In the genomic region with DNA sequence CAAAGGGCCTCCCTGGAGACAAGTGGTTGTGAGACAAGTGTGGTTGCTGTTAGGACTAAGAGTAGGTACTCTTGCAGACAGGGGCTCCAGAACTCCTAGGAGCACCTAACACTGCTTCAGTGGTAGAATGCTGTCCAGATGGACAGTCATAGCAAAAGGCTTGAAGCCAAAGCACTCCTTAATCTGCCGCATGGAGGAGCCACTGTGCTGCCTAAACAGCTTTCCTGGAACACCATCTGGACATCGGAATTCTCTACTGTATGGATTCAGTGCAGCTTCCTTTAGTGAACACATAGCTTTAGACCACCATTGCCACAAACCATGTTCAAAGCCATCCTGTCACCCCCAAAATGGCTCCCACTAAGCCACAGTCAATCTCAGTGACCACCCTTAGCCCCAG, we compare ENCODE assay signal across 29 mouse cellular contexts.
DNase-seq lines count a peak whose midpoint lies in the region; ATAC-seq and TF ChIP-seq lines count a peak whose summit lies in the region.
"Had no signal": no experiment of that assay in that cellular context is flagged by ENCODE, and none has a peak within 500 bp of the region (broad histone marks: within the 10 kb centered on the region; RNA-seq: fewer than 3 reads in every experiment).

No protein-coding gene starts in this region.

- no peaks in the 10 kb centered on the region for H3K4me1 ChIP-seq in hindbrain, postnatal 0 days (ENCODE audit: insufficient read depth, low read length)
- no peaks in the 10 kb centered on the region for H3K4me1 ChIP-seq in hindbrain, embryonic 12.5 days
- no peaks in the 10 kb centered on the region for H3K4me1 ChIP-seq in liver, embryonic 12.5 days
- H3K4me1 ChIP-seq: embryonic facial prominence, embryonic 10.5 days; embryonic facial prominence, embryonic 15.5 days; forebrain, embryonic 13.5 days; heart, embryonic 13.5 days; hindbrain, embryonic 15.5 days; limb, embryonic 13.5 days; midbrain, embryonic 13.5 days had no signal

- no peak overlapping the region for H3K4me2 ChIP-seq in hindbrain, postnatal 0 days (ENCODE audit: low read depth, low read length)
- no peak overlapping the region for H3K4me2 ChIP-seq in hindbrain, embryonic 12.5 days (replicated peaks)
- no peak overlapping the region for H3K4me2 ChIP-seq in liver, embryonic 12.5 days
- H3K4me2 ChIP-seq: embryonic facial prominence, embryonic 15.5 days; forebrain, embryonic 13.5 days; heart, embryonic 13.5 days; hindbrain, embryonic 15.5 days; limb, embryonic 13.5 days; liver, embryonic 11.5 days; midbrain, embryonic 13.5 days had no signal

- WGBS in hindbrain, postnatal 0 days = 78% methylated on average over 2 of the region's 2 CpGs
- WGBS in hindbrain, embryonic 12.5 days = 93% methylated on average over 2 of the region's 2 CpGs
- WGBS in liver, embryonic 12.5 days (ENCODE audit: insufficient replicate concordance) = 75% methylated on average over 2 of the region's 2 CpGs

- H3K4me3 ChIP-seq in hindbrain, postnatal 0 days (ENCODE audit: low read length) = no peak overlapping the region
- no peak overlapping the region for H3K4me3 ChIP-seq in hindbrain, embryonic 12.5 days
- no peak overlapping the region for H3K4me3 ChIP-seq in liver, embryonic 12.5 days
- H3K4me3 ChIP-seq: embryonic facial prominence, embryonic 10.5 days; embryonic facial prominence, embryonic 15.5 days; forebrain, embryonic 13.5 days; gastrocnemius, adult 2 months; heart, embryonic 13.5 days; hindbrain, embryonic 15.5 days; limb, embryonic 13.5 days; midbrain, embryonic 13.5 days had no signal

- H3K36me3 ChIP-seq in hindbrain, postnatal 0 days (ENCODE audit: insufficient read depth, low read length) = no peaks in the 10 kb centered on the region
- H3K36me3 ChIP-seq in hindbrain, embryonic 12.5 days = no peaks in the 10 kb centered on the region
- H3K36me3 ChIP-seq in liver, embryonic 12.5 days = no peaks in the 10 kb centered on the region
- H3K36me3 ChIP-seq: embryonic facial prominence, embryonic 10.5 days; embryonic facial prominence, embryonic 15.5 days; heart, embryonic 13.5 days; hindbrain, embryonic 15.5 days; limb, embryonic 13.5 days; midbrain, embryonic 13.5 days had no signal

- no peak overlapping the region for H3K9ac ChIP-seq in hindbrain, postnatal 0 days (replicated peaks; ENCODE audit: low read length)
- no peak overlapping the region for H3K9ac ChIP-seq in hindbrain, embryonic 12.5 days
- H3K9ac ChIP-seq in liver, embryonic 12.5 days = no peak overlapping the region
- H3K9ac ChIP-seq: embryonic facial prominence, embryonic 15.5 days; forebrain, embryonic 13.5 days; heart, embryonic 13.5 days; hindbrain, embryonic 15.5 days; limb, embryonic 13.5 days; liver, postnatal 0 days; midbrain, embryonic 13.5 days had no signal

- no peaks in the 10 kb centered on the region for H3K27me3 ChIP-seq in hindbrain, postnatal 0 days (ENCODE audit: insufficient read depth, low read length)
- no peaks in the 10 kb centered on the region for H3K27me3 ChIP-seq in hindbrain, embryonic 12.5 days
- H3K27me3 ChIP-seq in liver, embryonic 12.5 days (replicated peaks) = no peaks in the 10 kb centered on the region
- H3K27me3 ChIP-seq: embryonic facial prominence, embryonic 15.5 days; forebrain, embryonic 13.5 days; heart, embryonic 13.5 days; hindbrain, embryonic 15.5 days; limb, embryonic 13.5 days; midbrain, embryonic 13.5 days; Patski had no signal

- H3K27ac ChIP-seq in hindbrain, postnatal 0 days = no peak overlapping the region
- H3K27ac ChIP-seq in hindbrain, embryonic 12.5 days = no peak overlapping the region
- H3K27ac ChIP-seq in liver, embryonic 12.5 days = no peak overlapping the region
- H3K27ac ChIP-seq: embryonic facial prominence, embryonic 10.5 days; embryonic facial prominence, embryonic 15.5 days; forebrain, embryonic 13.5 days; gastrocnemius, adult 2 months; heart, embryonic 13.5 days; hindbrain, embryonic 15.5 days; kidney, postnatal 0 days; limb, embryonic 13.5 days; midbrain, embryonic 13.5 days had no signal

- H3K9me3 ChIP-seq in hindbrain, postnatal 0 days (ENCODE audit: low read length) = no peaks in the 10 kb centered on the region
- no peaks in the 10 kb centered on the region for H3K9me3 ChIP-seq in hindbrain, embryonic 12.5 days (replicated peaks)
- H3K9me3 ChIP-seq in liver, embryonic 12.5 days (replicated peaks) = no peaks in the 10 kb centered on the region
- H3K9me3 ChIP-seq: embryonic facial prominence, embryonic 10.5 days; embryonic facial prominence, embryonic 15.5 days; forebrain, embryonic 13.5 days; heart, embryonic 13.5 days; hindbrain, embryonic 15.5 days; limb, embryonic 13.5 days; midbrain, embryonic 13.5 days had no signal

- ATAC-seq in hindbrain, postnatal 0 days = no peak
- ATAC-seq in hindbrain, embryonic 12.5 days (ENCODE audit: low FRiP score) = no peak
- ATAC-seq in liver, embryonic 12.5 days = no peak
- no peak for ATAC-seq in erythroblast, adult 5-6 weeks (replicated peaks; ENCODE audit: low FRiP score, poor library complexity, severe bottlenecking)
- ATAC-seq: forebrain, embryonic 13.5 days; liver, postnatal 0 days; midbrain, embryonic 13.5 days; Patski had no signal

- peak; percentile 25 for TF ChIP-seq CTCF in hindbrain, postnatal 0 days (IDR thresholded peaks at IDR 0.05; ENCODE audit: low read depth)

- peak; percentile 35 for DNase-seq in hindbrain, postnatal 0 days (ENCODE audit: low spot score)
- DNase-seq in cerebellum, adult 11 months = peak; percentile 12
- peak; percentile 10 for DNase-seq in cerebellum, adult 8-10 months
- peak; percentile 18 to 22 for DNase-seq in cerebellum, postnatal 36 days
- no peak for DNase-seq in right cerebral cortex, postnatal 25 days
- DNase-seq: adrenal gland, postnatal 14 days; gastrocnemius, adult 2 months; gastrocnemius, postnatal 36 days; heart, adult 18-20 months; heart, postnatal 10 days; kidney, adult 8-10 months; layer of hippocampus, adult 9-11 months; liver, postnatal 0 days; lung, postnatal 36 days; thymus, adult 18-20 months; thymus, postnatal 25 days had no signal
